Mouse (Mus musculus) kidney, postnatal 0 days (tissue): ENCODE measurements at regions not wholly inside any gene's neighbourhood (a gene's known extent, or its start where the extent isn't known, plus 50 kb on each side); places are given as distances from the start of the nearest gene placed in this dataset.
A peak's percentile ranks its signal among the peaks of the same experiment; 100 is the strongest.

Experiments
- ATAC-seq: fragments of 200-750 bp; cut with Nextera tagmentation; replicated peaks from 2 replicates; pipeline ENCODE4 v1.8.0; 2017; ENCODE audit warnings: low read depth, moderate number of reproducible peaks, moderate TSS enrichment, moderate library complexity; ENCODE audit not compliant: low FRiP score
- DNase-seq: peaks from one replicate; pipeline ENCODE4 v3.0.0-alpha.2; 2016; ENCODE audit warnings: low spot score
- H3K27ac ChIP-seq: fragments of 300-500 bp; sonication (generic); 2 replicates; pipeline ENCODE4 v1.5.1; 2014; ENCODE audit warnings: mild to moderate bottlenecking
- H3K27me3 ChIP-seq: fragments of 300-500 bp; sonication (generic); 2 replicates; pipeline ENCODE4 v1.6.1; 2014; ENCODE audit warnings: low read length, mixed read lengths; ENCODE audit not compliant: insufficient read depth
- H3K36me3 ChIP-seq: fragments of 300-500 bp; sonication (generic); 2 replicates; pipeline ENCODE4 v1.6.1; 2014; ENCODE audit warnings: low read length, mixed read lengths; ENCODE audit not compliant: insufficient read depth
- H3K4me1 ChIP-seq: fragments of 300-500 bp; sonication (generic); replicated peaks from 2 replicates; pipeline ENCODE4 v1.6.1; 2014; ENCODE audit warnings: antibody characterized with exemption, low read length, mixed read lengths; ENCODE audit not compliant: insufficient read depth
- H3K4me2 ChIP-seq: fragments of 300-500 bp; sonication (generic); 2 replicates; pipeline ENCODE4 v1.6.1; 2014; ENCODE audit warnings: mild to moderate bottlenecking, low read length, moderate library complexity, mixed read lengths
- H3K4me3 ChIP-seq: fragments of 300-500 bp; sonication (generic); replicated peaks from 2 replicates; pipeline ENCODE4 v1.5.1; 2014; ENCODE audit warnings: low read depth, low read length
- H3K9ac ChIP-seq: fragments of 300-500 bp; sonication (generic); 2 replicates; pipeline ENCODE4 v1.6.1; 2014; ENCODE audit warnings: low read depth, low read length
- H3K9me3 ChIP-seq: fragments of 300-500 bp; sonication (generic); replicated peaks from 2 replicates; pipeline ENCODE4 v1.6.1; 2016; ENCODE audit warnings: low read length, inconsistent platforms, mixed read lengths
- CTCF ChIP-seq: IDR thresholded peaks from 2 replicates; pipeline ENCODE4 v1.5.1; 2016; ENCODE audit warnings: antibody characterized with exemption, low read depth, mild to moderate bottlenecking, moderate library complexity
- WGBS: fragments of 180-500 bp; shearing (Covaris S2); extraction: QIAGEN DNeasy Blood & Tissue Kit; methylation state at CpG from one replicate; pipeline ENCODE4 v1.1.7; 2014; 5-methylcytosine and 5-hydroxymethylcytosine counted together

GRCm38 (mm10) chr13:99038198-99039062 is 54.1 kb upstream of the 1700024P04Rik start:
- no peaks in the 10 kb centered on the region for H3K9me3 ChIP-seq
- no peak overlapping the region for H3K9ac ChIP-seq
- no peak overlapping the region for H3K27ac ChIP-seq
- H3K4me2 ChIP-seq: no peak overlapping the region
- WGBS: 37% methylated on average over 15 of the region's 15 CpGs
- H3K36me3 ChIP-seq: no peaks in the 10 kb centered on the region
- ATAC-seq: peak; percentile 48
- peak; percentile 35; the same call in 1 of the 2 replicates for TF ChIP-seq CTCF
- H3K4me3 ChIP-seq: no peak overlapping the region
- H3K4me1 ChIP-seq: peaks cover 4% of the 10 kb centered on the region; the same call in 1 of the 2 replicates
- peak; percentile 12 for DNase-seq
- no peaks in the 10 kb centered on the region for H3K27me3 ChIP-seq

DNA sequence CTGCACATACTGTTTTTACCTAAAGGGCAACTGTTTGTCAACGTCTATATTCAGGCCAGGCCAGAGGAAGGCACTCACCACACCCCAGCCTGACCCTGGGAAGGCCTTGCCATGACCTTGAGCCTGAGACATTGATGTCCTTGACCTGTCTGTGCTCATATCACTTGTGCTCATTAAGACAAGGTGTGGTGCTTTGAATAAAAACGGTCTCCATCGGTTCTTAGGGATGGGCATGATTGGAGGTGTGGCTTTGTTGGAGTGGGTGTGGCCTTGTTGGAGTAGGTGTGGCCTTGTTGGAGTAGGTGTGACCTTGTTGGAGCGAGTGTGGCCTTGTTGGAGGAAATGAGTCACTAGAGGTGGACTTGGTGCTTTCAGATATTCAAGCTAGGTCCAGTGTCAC is 52.8 kb upstream of the 1700024P04Rik start:
- no peaks in the 10 kb centered on the region for H3K27me3 ChIP-seq
- H3K9ac ChIP-seq: no peak overlapping the region
- no peak for TF ChIP-seq CTCF
- H3K27ac ChIP-seq: no peak overlapping the region
- WGBS: 89% methylated on average over 4 of the region's 4 CpGs
- no peaks in the 10 kb centered on the region for H3K9me3 ChIP-seq
- no peak overlapping the region for H3K4me3 ChIP-seq
- peaks cover 4% of the 10 kb centered on the region; the same call in 1 of the 2 replicates for H3K4me1 ChIP-seq
- no peak for DNase-seq
- no peak overlapping the region for H3K4me2 ChIP-seq
- H3K36me3 ChIP-seq: no peaks in the 10 kb centered on the region
- no peak for ATAC-seq
